Comparison of ENCODE assay signal across 30 mouse cellular contexts in genomic region chr2:124435382-124436002, GRCm38 (mm10).
DNase-seq lines count a peak whose midpoint lies in the region; ATAC-seq and TF ChIP-seq lines count a peak whose summit lies in the region.
"Had no signal": no experiment of that assay in that cellular context is flagged by ENCODE, and none has a peak within 500 bp of the region (broad histone marks: within the 10 kb centered on the region; RNA-seq: fewer than 3 reads in every experiment).

No protein-coding gene starts in this region.

- no peaks in the 10 kb centered on the region for H3K9me3 ChIP-seq in embryonic facial prominence, embryonic 14.5 days (ENCODE audit: control insufficient read depth, low read length)
- no peaks in the 10 kb centered on the region for H3K9me3 ChIP-seq in embryonic facial prominence, embryonic 10.5 days
- H3K9me3 ChIP-seq in heart, embryonic 13.5 days: no peaks in the 10 kb centered on the region
- H3K9me3 ChIP-seq in lung, embryonic 14.5 days (ENCODE audit: low read depth, low read length): no peaks in the 10 kb centered on the region
- H3K9me3 ChIP-seq in lung, postnatal 0 days (ENCODE audit: low read length): no peaks in the 10 kb centered on the region
- H3K9me3 ChIP-seq: forebrain, embryonic 10.5 days; forebrain, embryonic 15.5 days; liver, embryonic 12.5 days; midbrain, embryonic 12.5 days; neural tube, embryonic 12.5 days had no signal

- H3K4me2 ChIP-seq in embryonic facial prominence, embryonic 14.5 days (ENCODE audit: low read depth, low read length): no peak overlapping the region
- no peak overlapping the region for H3K4me2 ChIP-seq in heart, embryonic 13.5 days
- H3K4me2 ChIP-seq in lung, embryonic 14.5 days: no peak overlapping the region
- no peak overlapping the region for H3K4me2 ChIP-seq in lung, postnatal 0 days (replicated peaks; ENCODE audit: low read depth, low read length)
- H3K4me2 ChIP-seq: forebrain, embryonic 15.5 days; liver, embryonic 12.5 days; midbrain, embryonic 12.5 days; neural tube, embryonic 12.5 days had no signal

- WGBS in embryonic facial prominence, embryonic 14.5 days: 56% methylated on average over 12 of the region's 12 CpGs
- 85% methylated on average over 12 of the region's 12 CpGs for WGBS in embryonic facial prominence, embryonic 10.5 days
- 51% methylated on average over 12 of the region's 12 CpGs for WGBS in heart, embryonic 13.5 days
- 49% methylated on average over 12 of the region's 12 CpGs for WGBS in lung, embryonic 14.5 days
- 57% methylated on average over 12 of the region's 12 CpGs for WGBS in lung, postnatal 0 days

- intact Hi-C loops in heart, postnatal 25 days (cut with DNase I): no loop called here

- no peak for TF ChIP-seq CTCF in lung, embryonic 14.5 days (IDR thresholded peaks at IDR 0.05; ENCODE audit: low read depth)
- no peak for TF ChIP-seq CTCF in lung, postnatal 0 days (IDR thresholded peaks at IDR 0.05)

- no peak overlapping the region for H3K4me3 ChIP-seq in embryonic facial prominence, embryonic 14.5 days (ENCODE audit: low read depth, low read length)
- H3K4me3 ChIP-seq in embryonic facial prominence, embryonic 10.5 days: no peak overlapping the region
- H3K4me3 ChIP-seq in heart, embryonic 13.5 days: no peak overlapping the region
- H3K4me3 ChIP-seq in lung, embryonic 14.5 days (ENCODE audit: low read depth, low read length): no peak overlapping the region
- H3K4me3 ChIP-seq in lung, postnatal 0 days (ENCODE audit: low read depth, low read length): no peak overlapping the region
- H3K4me3 ChIP-seq: forebrain, embryonic 10.5 days; forebrain, embryonic 15.5 days; liver, embryonic 12.5 days; megakaryocyte, embryonic 14.5 days; midbrain, embryonic 12.5 days; myocyte; neural tube, embryonic 12.5 days had no signal

- ATAC-seq in embryonic facial prominence, embryonic 14.5 days (ENCODE audit: low read depth): peak; percentile 79
- ATAC-seq in heart, embryonic 13.5 days (ENCODE audit: extremely low read depth, insufficient number of reproducible peaks, low FRiP score, low TSS enrichment): no peak; the same call in 1 of the 2 replicates
- peak; percentile 41; the same call in 1 of the 2 replicates for ATAC-seq in lung, embryonic 14.5 days (ENCODE audit: insufficient read depth)
- no peak for ATAC-seq in lung, postnatal 0 days
- ATAC-seq: forebrain, embryonic 15.5 days; intestine, embryonic 16.5 days; liver, embryonic 12.5 days; liver, postnatal 0 days had no signal

- H3K27me3 ChIP-seq in embryonic facial prominence, embryonic 14.5 days (replicated peaks; ENCODE audit: control insufficient read depth, insufficient read depth, low read length): no peaks in the 10 kb centered on the region
- H3K27me3 ChIP-seq in embryonic facial prominence, embryonic 10.5 days (replicated peaks; ENCODE audit: low read depth, poor library complexity, severe bottlenecking): no peaks in the 10 kb centered on the region
- H3K27me3 ChIP-seq in heart, embryonic 13.5 days (replicated peaks): no peaks in the 10 kb centered on the region
- H3K27me3 ChIP-seq in lung, embryonic 14.5 days (ENCODE audit: insufficient read depth, low read length): no peaks in the 10 kb centered on the region
- H3K27me3 ChIP-seq in lung, postnatal 0 days (replicated peaks; ENCODE audit: insufficient read depth, low read length): no peaks in the 10 kb centered on the region
- H3K27me3 ChIP-seq: forebrain, embryonic 15.5 days; liver, embryonic 12.5 days; midbrain, embryonic 12.5 days; neural tube, embryonic 12.5 days had no signal

- no peak overlapping the region for H3K27ac ChIP-seq in embryonic facial prominence, embryonic 14.5 days (replicated peaks; ENCODE audit: low read depth, low read length)
- no peak overlapping the region for H3K27ac ChIP-seq in embryonic facial prominence, embryonic 10.5 days (replicated peaks)
- H3K27ac ChIP-seq in heart, embryonic 13.5 days (replicated peaks): 0 out of 2 replicates have a peak overlapping the region, but pooled peaks have one; percentile 5
- no peak overlapping the region for H3K27ac ChIP-seq in lung, embryonic 14.5 days (ENCODE audit: low read depth)
- no peak overlapping the region for H3K27ac ChIP-seq in lung, postnatal 0 days (ENCODE audit: low read length)
- H3K27ac ChIP-seq: forebrain, embryonic 10.5 days; forebrain, embryonic 15.5 days; kidney, postnatal 0 days; liver, embryonic 12.5 days; midbrain, embryonic 12.5 days; neural tube, embryonic 12.5 days; stomach, postnatal 0 days had no signal

- H3K36me3 ChIP-seq in embryonic facial prominence, embryonic 14.5 days (ENCODE audit: control insufficient read depth, insufficient read depth, low read length): no peaks in the 10 kb centered on the region
- no peaks in the 10 kb centered on the region for H3K36me3 ChIP-seq in embryonic facial prominence, embryonic 10.5 days (replicated peaks)
- H3K36me3 ChIP-seq in heart, embryonic 13.5 days: no peaks in the 10 kb centered on the region
- no peaks in the 10 kb centered on the region for H3K36me3 ChIP-seq in lung, embryonic 14.5 days (ENCODE audit: insufficient read depth)
- no peaks in the 10 kb centered on the region for H3K36me3 ChIP-seq in lung, postnatal 0 days (ENCODE audit: insufficient read depth, low read length)
- H3K36me3 ChIP-seq: forebrain, embryonic 10.5 days; forebrain, embryonic 15.5 days; G1E; liver, embryonic 12.5 days; midbrain, embryonic 12.5 days; neural tube, embryonic 12.5 days had no signal

- DNase-seq in embryonic facial prominence, embryonic 14.5 days (ENCODE audit: low spot score): peak; percentile 81
- no peak for DNase-seq in embryonic facial prominence, embryonic 10.5 days (ENCODE audit: low spot score)
- no peak for DNase-seq in heart, postnatal 25 days (ENCODE audit: low spot score)
- DNase-seq in lung, embryonic 14.5 days: no peak
- DNase-seq in lung, postnatal 0 days (ENCODE audit: low spot score): no peak
- DNase-seq in gonadal fat pad, adult 2 months (ENCODE audit: low read depth): peak; percentile 4
- no peak for DNase-seq in layer of hippocampus, adult 8-10 months (ENCODE audit: low spot score in 2 of 2)
- DNase-seq: adrenal gland, postnatal 14 days; cerebellum, adult 18-20 months; cerebellum, postnatal 14 days; heart, adult 18-20 months; kidney, adult 8-10 months; layer of hippocampus, adult 9-11 months; liver, postnatal 0 days; lung, postnatal 4 days; right cerebral cortex, postnatal 4 days; thymus, adult 18-20 months; thymus, postnatal 36 days had no signal

- no peak overlapping the region for H3K9ac ChIP-seq in embryonic facial prominence, embryonic 14.5 days (ENCODE audit: low read depth, low read length)
- no peak overlapping the region for H3K9ac ChIP-seq in heart, embryonic 13.5 days
- H3K9ac ChIP-seq in lung, embryonic 14.5 days: no peak overlapping the region
- no peak overlapping the region for H3K9ac ChIP-seq in lung, postnatal 0 days (replicated peaks; ENCODE audit: low read depth)
- H3K9ac ChIP-seq: forebrain, embryonic 15.5 days; liver, embryonic 12.5 days; liver, postnatal 0 days; midbrain, embryonic 12.5 days; neural tube, embryonic 12.5 days had no signal

- TF ChIP-seq EP300 in lung, postnatal 0 days (IDR thresholded peaks at IDR 0.05): no peak

- no peaks in the 10 kb centered on the region; the same call in 1 of the 2 replicates for H3K4me1 ChIP-seq in embryonic facial prominence, embryonic 14.5 days (ENCODE audit: control insufficient read depth, insufficient read depth, low read length)
- peaks cover 7% of the 10 kb centered on the region for H3K4me1 ChIP-seq in embryonic facial prominence, embryonic 10.5 days
- peaks cover 21% of the 10 kb centered on the region for H3K4me1 ChIP-seq in heart, embryonic 13.5 days
- H3K4me1 ChIP-seq in lung, embryonic 14.5 days (ENCODE audit: insufficient read depth): no peaks in the 10 kb centered on the region
- H3K4me1 ChIP-seq in lung, postnatal 0 days (ENCODE audit: insufficient read depth, low read depth, low read length): no peaks in the 10 kb centered on the region
- H3K4me1 ChIP-seq: liver, embryonic 12.5 days; megakaryocyte, embryonic 14.5 days; midbrain, embryonic 12.5 days; neural tube, embryonic 12.5 days had no signal

Comparison
In these comparisons a context has a peak if more than half of its experiments do, and no peak if none do; other contexts are left out.
1. ATAC-seq: peak in embryonic facial prominence, embryonic 14.5 days (single experiment) and lung, embryonic 14.5 days (single experiment); none in heart, embryonic 13.5 days (single experiment) and lung, postnatal 0 days (single experiment).
2. DNase-seq: peak in embryonic facial prominence, embryonic 14.5 days (single experiment) and gonadal fat pad, adult 2 months (single experiment); none in embryonic facial prominence, embryonic 10.5 days (single experiment), heart, postnatal 25 days (single experiment), lung, embryonic 14.5 days (single experiment), lung, postnatal 0 days (single experiment) and layer of hippocampus, adult 8-10 months (0 of 2).